Mouse (Mus musculus) limb, embryonic 10.5 days (tissue): ENCODE data around the gene Dlx6. TPM values are rescaled to one million over a fixed set of nuclear protein-coding genes. Genes with fewer than 3 reads are reported as not detected.

Source experiments
- DNase-seq: peaks from one replicate; pipeline ENCODE4 v3.0.0-alpha.2; 2017; ENCODE audit warnings: low spot score
- H3K27ac ChIP-seq: fragments of 300-500 bp; sonication (generic); 2 replicates; pipeline ENCODE4 v1.5.1; 2016; ENCODE audit warnings: mild to moderate bottlenecking
- H3K27me3 ChIP-seq: fragments of 300-500 bp; sonication (generic); 2 replicates; pipeline ENCODE4 v1.6.1; 2016; ENCODE audit warnings: low read depth, mild to moderate bottlenecking; ENCODE audit not compliant: poor library complexity, severe bottlenecking
- H3K36me3 ChIP-seq: fragments of 300-500 bp; sonication (generic); 2 replicates; pipeline ENCODE4 v1.6.1; 2016; ENCODE audit warnings: mild to moderate bottlenecking, moderate library complexity
- H3K4me1 ChIP-seq: fragments of 300-500 bp; sonication (generic); 2 replicates; pipeline ENCODE4 v1.6.1; 2016
- H3K4me3 ChIP-seq: fragments of 300-500 bp; sonication (generic); 2 replicates; pipeline ENCODE4 v1.5.1; 2016; ENCODE audit warnings: mild to moderate bottlenecking, moderate library complexity
- H3K9me3 ChIP-seq: fragments of 300-500 bp; sonication (generic); replicated peaks from 2 replicates; pipeline ENCODE4 v1.6.1; 2016; ENCODE audit warnings: mild to moderate bottlenecking
- WGBS: fragments of 180-500 bp; shearing (Covaris S2); methylation state at CpG from one replicate; pipeline ENCODE4 v1.1.7; 2016; 5-methylcytosine and 5-hydroxymethylcytosine counted together
- polyA plus RNA-seq: library from polyadenylated mRNA; unstranded; fragments of >200 nt; fragmentation: Nextera tagmentation; extraction: Ambion mirVana; gene quantifications from 2 replicates; pipeline ENCODE4 v1.2.1, GENCODE M21; 2016

Dlx6 gene
- 0.41 and 0.60 TPM in 2 replicates for polyA plus RNA-seq

GRCm38 (mm10) chr6:6863160-6863870, at the start of gene Dlx6:
Dlx6 (plus strand) TSS chr6:6863334.
- Histone ChIP-seq H3K4me1 (peaks cover 41% of the 10 kb centered on the region), H3K9me3 (no peaks in the 10 kb centered on the region), H3K4me3 (peak within 1 kb of the TSS; percentile 59), H3K27ac (peak within 1 kb of the TSS; percentile 79), H3K36me3 (no peaks in the 10 kb centered on the region), H3K27me3 (peaks cover 99% of the 10 kb centered on the region)
- peak; percentile 86 for DNase-seq
- under 1% methylated on average over 51 of the region's 52 CpGs for WGBS

GRCm38 (mm10) chr6:6816821-6817220, 46.3 kb upstream of the Dlx6 start:
- DNase-seq = no peak
- no peak overlapping the region for H3K27ac ChIP-seq
- no peaks in the 10 kb centered on the region for H3K9me3 ChIP-seq
- no peaks in the 10 kb centered on the region for H3K36me3 ChIP-seq
- H3K4me3 ChIP-seq = no peak overlapping the region
- WGBS = 80% methylated on average over 6 of the region's 6 CpGs
- peaks cover 6% of the 10 kb centered on the region; the same call in 1 of the 2 replicates for H3K4me1 ChIP-seq
- 0 out of 2 replicates have a peak, but pooled peaks cover 5% of the 10 kb centered on the region for H3K27me3 ChIP-seq

- no peaks in the 10 kb centered on the region for H3K9me3 ChIP-seq
- peaks cover 6% of the 10 kb centered on the region; the same call in 1 of the 2 replicates for H3K4me1 ChIP-seq
- H3K27me3 ChIP-seq = 0 out of 2 replicates have a peak, but pooled peaks cover 5% of the 10 kb centered on the region
- no peak overlapping the region for H3K4me3 ChIP-seq
- H3K27ac ChIP-seq = no peak overlapping the region
- 60% methylated on average over 9 of the region's 9 CpGs for WGBS
- no peak for DNase-seq
- no peaks in the 10 kb centered on the region for H3K36me3 ChIP-seq
Measured at GRCm38 (mm10) chr6:6818036-6818788, 44.9 kb upstream of the Dlx6 start.

GRCm38 (mm10) chr6:6819134-6819533, 44.0 kb upstream of the Dlx6 start:
- peaks cover 6% of the 10 kb centered on the region; the same call in 1 of the 2 replicates for H3K4me1 ChIP-seq
- no peak for DNase-seq
- 0 out of 2 replicates have a peak, but pooled peaks cover 5% of the 10 kb centered on the region for H3K27me3 ChIP-seq
- WGBS = 34% methylated on average over 7 of the region's 7 CpGs
- H3K4me3 ChIP-seq = no peak overlapping the region
- no peaks in the 10 kb centered on the region for H3K36me3 ChIP-seq
- H3K27ac ChIP-seq = no peak overlapping the region
- no peaks in the 10 kb centered on the region for H3K9me3 ChIP-seq

GRCm38 (mm10) chr6:6825313-6825712, 37.8 kb upstream of the Dlx6 start:
- H3K27ac ChIP-seq = no peak overlapping the region
- DNase-seq = no peak
- no peaks in the 10 kb centered on the region for H3K9me3 ChIP-seq
- H3K4me1 ChIP-seq = peaks cover 5% of the 10 kb centered on the region; the same call in 1 of the 2 replicates
- H3K27me3 ChIP-seq = 0 out of 2 replicates have a peak, but pooled peaks cover 2% of the 10 kb centered on the region
- H3K4me3 ChIP-seq = no peak overlapping the region
- no peaks in the 10 kb centered on the region for H3K36me3 ChIP-seq

- no peak overlapping the region for H3K4me3 ChIP-seq
- DNase-seq = no peak
- no peaks in the 10 kb centered on the region for H3K27me3 ChIP-seq
- peaks cover 5% of the 10 kb centered on the region; the same call in 1 of the 2 replicates for H3K4me1 ChIP-seq
- WGBS = 100% methylated on average over 1 of the region's 1 CpGs
- no peaks in the 10 kb centered on the region for H3K36me3 ChIP-seq
- no peaks in the 10 kb centered on the region for H3K9me3 ChIP-seq
- no peak overlapping the region for H3K27ac ChIP-seq
Measured at GRCm38 (mm10) chr6:6826861-6827260, 36.3 kb upstream of the Dlx6 start.

- no peak overlapping the region for H3K27ac ChIP-seq
- 76% methylated on average over 7 of the region's 7 CpGs for WGBS
- DNase-seq = no peak
Measured at GRCm38 (mm10) chr6:6830446-6830845, 32.7 kb upstream of the Dlx6 start.

GRCm38 (mm10) chr6:6833301-6833700, 29.8 kb upstream of the Dlx6 start:
- H3K4me3 ChIP-seq = no peak overlapping the region
- H3K36me3 ChIP-seq = no peaks in the 10 kb centered on the region
- H3K9me3 ChIP-seq = no peaks in the 10 kb centered on the region
- no peak overlapping the region for H3K27ac ChIP-seq
- 85% methylated on average over 3 of the region's 3 CpGs for WGBS
- H3K27me3 ChIP-seq = no peaks in the 10 kb centered on the region; the same call in 1 of the 2 replicates
- H3K4me1 ChIP-seq = peaks cover 3% of the 10 kb centered on the region; the same call in 1 of the 2 replicates
- no peak for DNase-seq

More at GRCm38 (mm10) chr6:6830446-6830845, 32.7 kb upstream of the Dlx6 start:
- H3K36me3 ChIP-seq = no peaks in the 10 kb centered on the region
- H3K27me3 ChIP-seq = no peaks in the 10 kb centered on the region
- H3K4me3 ChIP-seq = no peak overlapping the region
- no peaks in the 10 kb centered on the region for H3K9me3 ChIP-seq
- peaks cover 7% of the 10 kb centered on the region; the same call in 1 of the 2 replicates for H3K4me1 ChIP-seq

GRCm38 (mm10) chr6:6848541-6848940, 14.6 kb upstream of the Dlx6 start:
- H3K36me3 ChIP-seq = no peaks in the 10 kb centered on the region
- no peaks in the 10 kb centered on the region for H3K9me3 ChIP-seq
- DNase-seq = no peak
- H3K27me3 ChIP-seq = peaks cover 86% of the 10 kb centered on the region
- no peak overlapping the region for H3K4me3 ChIP-seq
- 0 out of 2 replicates have a peak, but pooled peaks cover 5% of the 10 kb centered on the region for H3K4me1 ChIP-seq
- 9% methylated on average over 4 of the region's 4 CpGs for WGBS
- H3K27ac ChIP-seq = no peak overlapping the region

- no peak for DNase-seq
- under 1% methylated on average over 12 of the region's 12 CpGs for WGBS
- Histone ChIP-seq H3K36me3 (no peaks in the 10 kb centered on the region), H3K4me1 (peaks cover 5% of the 10 kb centered on the region; the same call in 1 of the 2 replicates), H3K27me3 (peaks cover 95% of the 10 kb centered on the region), H3K27ac (no peak overlapping the region), H3K4me3 (no peak overlapping the region), H3K9me3 (no peaks in the 10 kb centered on the region)
Measured at GRCm38 (mm10) chr6:6849744-6850143, 13.4 kb upstream of the Dlx6 start.

GRCm38 (mm10) chr6:6850324-6851060, 12.6 kb upstream of the Dlx6 start:
- no peak overlapping the region for H3K4me3 ChIP-seq
- peaks cover 13% of the 10 kb centered on the region for H3K4me1 ChIP-seq
- no peak for DNase-seq
- no peaks in the 10 kb centered on the region for H3K36me3 ChIP-seq
- H3K27ac ChIP-seq = no peak overlapping the region
- WGBS = under 1% methylated on average over 26 of the region's 26 CpGs
- no peaks in the 10 kb centered on the region for H3K9me3 ChIP-seq
- peaks cover 98% of the 10 kb centered on the region for H3K27me3 ChIP-seq

GRCm38 (mm10) chr6:6851166-6851565, 12.0 kb upstream of the Dlx6 start:
- Histone ChIP-seq H3K9me3 (no peaks in the 10 kb centered on the region), H3K27me3 (peaks cover 98% of the 10 kb centered on the region), H3K4me3 (no peak overlapping the region), H3K36me3 (no peaks in the 10 kb centered on the region), H3K4me1 (peaks cover 20% of the 10 kb centered on the region), H3K27ac (no peak overlapping the region)
- 2% methylated on average over 10 of the region's 10 CpGs for WGBS
- no peak for DNase-seq
